Mouse (Mus musculus): ENCODE measurements around the gene Phf21a.

- TF ChIP-seq CTCF (IDR thresholded peaks at IDR 0.05; ENCODE audit: extremely low read depth, insufficient read depth, insufficient read length, insufficient replicate concordance) (no peak), POLR2A (IDR thresholded peaks at IDR 0.05; ENCODE audit: low read depth, low read length) (no peak)
Measured at GRCm38 (mm10) chr2:92082196-92082595, 10.7 kb upstream of the Phf21a start.

All from spleen, adult 2 months (tissue).